Mouse (Mus musculus) G1E (cell line): ENCODE measurements around the gene Prx. TPM values are rescaled to one million over a fixed set of nuclear protein-coding genes. Genes with fewer than 3 reads are reported as not detected.

Experiments
- ATAC-seq: 2 replicates; pipeline ENCODE4 v1.8.0; 2016; ENCODE audit warnings: mild to moderate bottlenecking; ENCODE audit not compliant: insufficient number of reproducible peaks, poor library complexity, low FRiP score, severe bottlenecking; ENCODE audit errors: extremely low read depth
- DNase-seq: peaks from one replicate; pipeline ENCODE4 v3.0.0; 2012; ENCODE audit warnings: low spot score
- H3K27me3 ChIP-seq: 2 replicates; pipeline ENCODE4 v1.6.1; 2012; ENCODE audit warnings: mild to moderate bottlenecking, low read length, inconsistent platforms; ENCODE audit not compliant: insufficient read depth
- H3K36me3 ChIP-seq: replicated peaks from 2 replicates; pipeline ENCODE3; 2012; ENCODE audit warnings: mild to moderate bottlenecking, inconsistent platforms
- H3K4me1 ChIP-seq: 2 replicates; pipeline ENCODE4 v1.6.1; 2012; ENCODE audit warnings: low read depth, low read length, inconsistent platforms, mixed read lengths; ENCODE audit not compliant: insufficient read depth
- H3K4me3 ChIP-seq: 2 replicates; pipeline ENCODE4 v1.5.1; 2012; ENCODE audit warnings: low read depth, mild to moderate bottlenecking, inconsistent platforms, low read length, moderate library complexity, mixed read lengths
- H3K9me3 ChIP-seq: replicated peaks from 2 replicates; pipeline ENCODE4 v1.6.1; 2012; ENCODE audit warnings: inconsistent platforms
- CTCF ChIP-seq: IDR thresholded peaks from 2 replicates; pipeline ENCODE4 v1.5.1; 2012; ENCODE audit warnings: low read depth, low read length, inconsistent platforms, mixed read lengths
- GATA1 ChIP-seq: IDR thresholded peaks from 2 replicates; pipeline ENCODE4 v1.6.1; 2012; ENCODE audit warnings: borderline replicate concordance, low read length, inconsistent platforms, mixed read lengths
- GATA2 ChIP-seq: IDR thresholded peaks from 2 replicates; pipeline ENCODE4 v1.6.1; 2012; ENCODE audit warnings: low read depth, low read length, inconsistent platforms, borderline replicate concordance
- POLR2AphosphoS5 ChIP-seq: IDR thresholded peaks from 2 replicates; pipeline ENCODE4 v1.6.1; 2012; ENCODE audit warnings: low read depth, low read length, inconsistent platforms; ENCODE audit not compliant: insufficient replicate concordance
- TAL1 ChIP-seq: conservative IDR thresholded peaks from 2 replicates; pipeline ENCODE4 v1.6.1; 2012; ENCODE audit warnings: low read depth, low read length, inconsistent platforms, mixed read lengths
- polyA plus RNA-seq: library from polyadenylated mRNA; stranded (reverse); fragments of >175 nt; gene quantifications from 2 replicates; pipeline ENCODE4 v1.2.3, GENCODE M21; 2012
- total RNA-seq, 2 experiments: library from RNA; stranded (forward) in 1 of 2; stranded (reverse) in 1 of 2; fragments of 200-1000 nt in 1 of 2; fragments of >200 nt in 1 of 2; fragmentation: Nextera tagmentation in 1 of 2; gene quantifications; 2 replicates each; pipeline ENCODE4 v1.2.3; 2014 to 2017

The Prx gene
- 1.5 and 1.7 TPM in 2 replicates for total RNA-seq (2014; fragmentation: Nextera tagmentation)
- 0.93 and 1.3 TPM in 2 replicates for total RNA-seq (2017)
- polyA plus RNA-seq: 2.3 and 2.7 TPM in 2 replicates

GRCm38 (mm10) chr7:27499036-27499435 is at the start of gene Prx:
Gene Prx (plus strand): TSS chr7:27499324.
- no peaks in the 10 kb centered on the region for H3K36me3 ChIP-seq
- no peaks in the 10 kb centered on the region for H3K9me3 ChIP-seq
- no peak within 1 kb of the TSS for H3K4me3 ChIP-seq
- H3K27me3 ChIP-seq: no peaks in the 10 kb centered on the region; the same call in 1 of the 2 replicates
- TF ChIP-seq CTCF (no peak), GATA1 (no peak), TAL1 (no peak), GATA2 (no peak), POLR2AphosphoS5 (no peak)
- DNase-seq (no peak), ATAC-seq (no peak)
- peaks cover 13% of the 10 kb centered on the region for H3K4me1 ChIP-seq

GRCm38 (mm10) chr7:27451359-27451758 is 47.8 kb upstream of the Prx start:
- Histone ChIP-seq H3K4me1 (peaks cover 75% of the 10 kb centered on the region), H3K27me3 (peaks cover 3% of the 10 kb centered on the region), H3K4me3 (no peak overlapping the region; the same call in 1 of the 2 replicates), H3K36me3 (peaks cover 32% of the 10 kb centered on the region), H3K9me3 (no peaks in the 10 kb centered on the region)
- ATAC-seq: no peak
- no peak for TF ChIP-seq CTCF
- TF ChIP-seq GATA1: no peak
- no peak for TF ChIP-seq GATA2
- no peak for TF ChIP-seq POLR2AphosphoS5
- no peak for TF ChIP-seq TAL1
- DNase-seq: no peak

- ATAC-seq (no peak), DNase-seq (no peak)
- TF ChIP-seq GATA2 (no peak), POLR2AphosphoS5 (no peak), GATA1 (no peak), TAL1 (no peak), CTCF (no peak)
- Histone ChIP-seq H3K4me3 (peak overlapping the region; percentile 42; the same call in 1 of the 2 replicates), H3K9me3 (no peaks in the 10 kb centered on the region), H3K4me1 (peaks cover 71% of the 10 kb centered on the region), H3K27me3 (no peaks in the 10 kb centered on the region), H3K36me3 (peaks cover 40% of the 10 kb centered on the region)
These were observed 46.8 kb upstream of the Prx start for GRCm38 (mm10) chr7:27452206-27452770.

- Histone ChIP-seq H3K9me3 (no peaks in the 10 kb centered on the region), H3K27me3 (no peaks in the 10 kb centered on the region), H3K4me3 (no peak overlapping the region; the same call in 1 of the 2 replicates), H3K4me1 (peaks cover 79% of the 10 kb centered on the region), H3K36me3 (peaks cover 58% of the 10 kb centered on the region)
- ATAC-seq (no peak), DNase-seq (no peak)
- no peak for TF ChIP-seq POLR2AphosphoS5
- TF ChIP-seq GATA1: no peak
- no peak for TF ChIP-seq TAL1
- no peak for TF ChIP-seq CTCF
- no peak for TF ChIP-seq GATA2
These were observed 44.5 kb upstream of the Prx start for GRCm38 (mm10) chr7:27454461-27455121.

- DNase-seq (no peak), ATAC-seq (no peak)
- H3K9me3 ChIP-seq: no peaks in the 10 kb centered on the region
- peaks cover 77% of the 10 kb centered on the region for H3K4me1 ChIP-seq
- H3K36me3 ChIP-seq: peaks cover 58% of the 10 kb centered on the region
- H3K4me3 ChIP-seq: no peak overlapping the region
- H3K27me3 ChIP-seq: no peaks in the 10 kb centered on the region
- TF ChIP-seq CTCF: no peak
- TF ChIP-seq GATA2: no peak
- TF ChIP-seq GATA1: no peak
- no peak for TF ChIP-seq POLR2AphosphoS5
- no peak for TF ChIP-seq TAL1
These were observed 43.9 kb upstream of the Prx start for GRCm38 (mm10) chr7:27455273-27455672.

- H3K27me3 ChIP-seq: no peaks in the 10 kb centered on the region
- H3K4me1 ChIP-seq: peaks cover 62% of the 10 kb centered on the region
- TF ChIP-seq GATA1 (no peak), TAL1 (peak; percentile 26)
- no peaks in the 10 kb centered on the region for H3K9me3 ChIP-seq
- peaks cover 65% of the 10 kb centered on the region for H3K36me3 ChIP-seq
- H3K4me3 ChIP-seq: no peak overlapping the region; the same call in 1 of the 2 replicates
- no peak for DNase-seq
- ATAC-seq: 0 out of 2 replicates have a peak, but pooled peaks have one; percentile 23
These were observed 40.5 kb upstream of the Prx start for GRCm38 (mm10) chr7:27458614-27459013.
